Mouse (Mus musculus): ENCODE results near the gene Nelfcd. TPM values are rescaled to one million over a fixed set of nuclear protein-coding genes. Genes with fewer than 3 reads are reported as not detected.
A peak's percentile ranks its signal among the peaks of the same experiment; 100 is the strongest.

Nelfcd gene
- polyA plus RNA-seq, 1 experiment, result 8.3 TPM

DNA sequence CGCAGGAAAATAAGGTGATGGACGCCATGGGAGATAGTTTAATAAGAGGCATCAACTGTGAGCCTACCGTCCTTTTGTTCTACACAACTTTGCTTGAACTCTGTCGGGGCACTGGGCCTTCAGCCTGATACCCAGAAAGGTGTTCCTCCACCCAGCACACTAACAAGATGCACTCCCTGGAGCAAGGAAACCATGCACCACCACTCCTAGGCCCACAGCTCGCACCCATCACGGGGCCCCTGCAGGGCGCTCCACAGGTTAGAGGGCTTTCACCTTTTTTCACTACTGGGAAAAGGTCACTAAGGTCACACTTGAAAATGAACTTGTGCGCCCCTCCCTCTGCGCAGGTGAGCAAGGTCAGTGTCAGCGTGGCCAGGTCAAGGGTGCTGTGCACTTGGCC is 47.8 kb downstream of the Nelfcd start:
- Histone ChIP-seq H3K9me3 (ENCODE audit: control insufficient read depth, low read length) (no peaks in the 10 kb centered on the region), H3K4me1 (ENCODE audit: control insufficient read depth) (peaks cover 43% of the 10 kb centered on the region), H3K36me3 (ENCODE audit: control insufficient read depth) (peaks cover 88% of the 10 kb centered on the region), H3K27me3 (ENCODE audit: control insufficient read depth) (no peaks in the 10 kb centered on the region), H3K4me3 (replicated peaks) (peak overlapping the region; percentile 70)
- TF ChIP-seq GATA1 (IDR thresholded peaks at IDR 0.05; ENCODE audit: low read length) (no peak), TAL1 (IDR thresholded peaks at IDR 0.05; ENCODE audit: low read length) (no peak)

DNA sequence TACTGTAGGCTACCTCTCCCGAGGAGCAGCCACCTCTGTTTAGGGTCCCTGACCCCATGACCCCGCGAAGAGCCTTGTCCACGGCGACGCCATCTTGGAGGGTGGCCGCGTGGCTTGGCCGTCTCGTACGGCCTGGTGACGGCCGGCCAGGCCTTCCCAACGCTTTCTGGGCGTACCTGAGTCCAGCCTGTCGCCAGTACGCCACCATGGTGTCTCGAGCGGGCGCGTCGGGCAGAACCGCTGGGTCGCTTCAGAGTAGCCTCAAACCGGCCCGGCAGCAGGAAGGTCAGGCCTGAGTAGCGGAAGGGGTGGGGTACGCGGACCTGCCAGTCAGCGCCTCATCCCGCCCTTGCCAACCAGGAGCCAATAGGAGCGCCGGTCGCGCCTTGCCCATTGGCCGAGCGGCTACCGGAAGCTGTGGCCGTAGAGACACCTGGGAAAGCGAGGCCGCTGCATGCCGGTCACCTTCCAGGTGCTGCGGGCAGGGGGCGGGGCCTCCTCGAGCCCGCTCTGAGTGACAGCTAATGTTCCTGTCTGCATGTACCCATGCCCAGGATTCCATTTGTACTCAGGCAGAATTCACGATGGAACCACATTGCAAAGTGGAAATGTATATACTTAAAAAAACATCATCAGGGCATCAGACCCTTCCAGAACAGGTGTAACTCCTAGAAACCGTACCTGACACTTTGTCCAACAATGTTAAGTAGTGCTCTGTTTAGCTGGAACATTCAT is 48.4 kb downstream of the Nelfcd start, which contains the start of gene Atp5e:
TSS of gene Atp5e (minus strand) at position 317 of the 735 bp plus-strand sequence.
- H3K27me3 ChIP-seq (ENCODE audit: control insufficient read depth), result no peaks in the 10 kb centered on the region
- peaks cover 48% of the 10 kb centered on the region for H3K4me1 ChIP-seq (ENCODE audit: control insufficient read depth)
- no peak for TF ChIP-seq GATA1 (IDR thresholded peaks at IDR 0.05; ENCODE audit: low read length)
- peak within 1 kb of the TSS; percentile 70 for H3K4me3 ChIP-seq (replicated peaks)
- no peaks in the 10 kb centered on the region for H3K9me3 ChIP-seq (ENCODE audit: control insufficient read depth, low read length)
- H3K36me3 ChIP-seq (ENCODE audit: control insufficient read depth), result peaks cover 89% of the 10 kb centered on the region

DNA sequence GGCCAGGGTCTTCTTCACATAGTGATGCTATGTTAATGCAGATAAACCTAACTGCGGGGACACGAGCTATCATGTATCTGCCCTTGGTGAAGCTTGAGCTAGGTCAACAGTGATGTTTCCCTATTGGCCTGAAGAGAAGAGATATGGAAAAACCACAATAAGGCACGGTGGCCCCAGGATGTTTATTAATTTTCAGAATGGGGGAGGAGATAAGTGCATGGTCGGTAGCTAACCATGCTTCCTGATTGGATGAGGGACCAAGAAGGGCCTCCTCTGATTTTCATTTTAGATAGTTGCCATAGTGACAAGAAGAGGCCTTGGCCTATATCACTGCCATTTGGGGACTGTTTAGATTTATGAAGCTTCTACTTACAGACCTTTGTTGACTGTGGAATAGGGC is 54.7 kb downstream of the Nelfcd start:
- H3K4me1 ChIP-seq (ENCODE audit: control insufficient read depth), result peaks cover 69% of the 10 kb centered on the region
- H3K36me3 ChIP-seq (ENCODE audit: control insufficient read depth), result peaks cover 70% of the 10 kb centered on the region
- no peaks in the 10 kb centered on the region for H3K27me3 ChIP-seq (ENCODE audit: control insufficient read depth)
- peak overlapping the region; percentile 17 for H3K4me3 ChIP-seq (replicated peaks)
- no peaks in the 10 kb centered on the region for H3K9me3 ChIP-seq (ENCODE audit: control insufficient read depth, low read length)
- TF ChIP-seq GATA1 (IDR thresholded peaks at IDR 0.05; ENCODE audit: low read length) (peak; percentile 88), TAL1 (IDR thresholded peaks at IDR 0.05; ENCODE audit: low read length) (no peak)

DNA sequence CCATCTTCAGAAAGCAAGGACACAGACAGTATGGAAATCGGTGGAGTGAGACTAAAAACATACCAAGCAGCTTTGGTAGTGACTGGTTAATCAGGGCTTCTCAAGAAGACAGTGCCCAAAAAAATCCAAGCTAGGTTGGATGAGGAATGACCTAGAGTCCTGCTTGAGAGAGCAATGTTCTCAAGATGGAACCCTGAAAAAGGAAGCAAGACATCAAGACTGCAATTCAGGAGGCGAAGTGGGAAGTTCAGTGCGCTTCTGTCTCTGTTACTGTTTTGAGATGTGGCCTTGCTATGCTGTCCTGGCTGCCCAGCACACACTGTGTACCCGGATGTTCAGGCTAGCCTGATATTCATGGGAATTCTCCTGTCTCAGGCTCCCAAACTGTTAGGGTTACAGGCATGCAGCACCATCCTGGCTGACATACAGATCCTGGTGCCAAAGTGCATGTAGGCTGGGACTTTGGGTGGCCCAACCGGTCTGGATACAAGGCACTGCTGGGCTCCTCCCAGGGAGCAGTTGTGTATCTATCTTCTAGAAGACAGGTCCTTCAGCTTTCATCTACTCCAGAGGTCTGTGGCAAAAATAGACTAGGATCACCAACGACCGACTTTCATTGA is 55.3 kb downstream of the Nelfcd start:
- Histone ChIP-seq H3K9me3 (ENCODE audit: control insufficient read depth, low read length) (no peaks in the 10 kb centered on the region), H3K36me3 (ENCODE audit: control insufficient read depth) (peaks cover 64% of the 10 kb centered on the region), H3K27me3 (ENCODE audit: control insufficient read depth) (no peaks in the 10 kb centered on the region), H3K4me1 (ENCODE audit: control insufficient read depth) (peaks cover 69% of the 10 kb centered on the region), H3K4me3 (replicated peaks) (peak overlapping the region; percentile 89)
- no peak for TF ChIP-seq TAL1 (IDR thresholded peaks at IDR 0.05; ENCODE audit: low read length)
- TF ChIP-seq GATA1 (IDR thresholded peaks at IDR 0.05; ENCODE audit: low read length), result no peak

DNA sequence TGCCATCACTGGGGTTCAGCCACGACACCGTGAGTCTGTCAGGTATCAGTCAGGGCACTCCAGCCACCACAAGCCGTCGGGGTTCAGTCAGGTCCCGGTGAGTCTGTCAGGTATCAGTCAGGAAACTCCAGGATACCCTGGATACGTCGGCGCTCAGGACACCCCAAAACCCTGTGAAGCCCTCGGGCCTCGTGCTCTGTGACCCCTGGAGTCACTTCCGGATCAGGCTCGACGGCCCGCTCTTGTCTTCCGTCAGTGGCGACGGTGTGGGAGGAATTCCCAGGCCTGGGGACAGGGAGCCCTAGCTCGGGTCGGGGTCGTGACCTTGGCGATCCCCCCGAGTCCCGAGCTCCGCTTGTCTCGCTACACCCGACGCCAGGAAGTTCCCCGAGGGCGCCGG is 56.8 kb downstream of the Nelfcd start:
- no peak for TF ChIP-seq TAL1 (IDR thresholded peaks at IDR 0.05; ENCODE audit: low read length)
- no peak for TF ChIP-seq GATA1 (IDR thresholded peaks at IDR 0.05; ENCODE audit: low read length)
- peaks cover 71% of the 10 kb centered on the region for H3K4me1 ChIP-seq (ENCODE audit: control insufficient read depth)
- H3K9me3 ChIP-seq (ENCODE audit: control insufficient read depth, low read length), result no peaks in the 10 kb centered on the region
- peak overlapping the region; percentile 89 for H3K4me3 ChIP-seq (replicated peaks)
- peaks cover 3% of the 10 kb centered on the region; the same call in 1 of the 2 replicates for H3K27me3 ChIP-seq (ENCODE audit: control insufficient read depth)
- peaks cover 49% of the 10 kb centered on the region for H3K36me3 ChIP-seq (ENCODE audit: control insufficient read depth)

DNA sequence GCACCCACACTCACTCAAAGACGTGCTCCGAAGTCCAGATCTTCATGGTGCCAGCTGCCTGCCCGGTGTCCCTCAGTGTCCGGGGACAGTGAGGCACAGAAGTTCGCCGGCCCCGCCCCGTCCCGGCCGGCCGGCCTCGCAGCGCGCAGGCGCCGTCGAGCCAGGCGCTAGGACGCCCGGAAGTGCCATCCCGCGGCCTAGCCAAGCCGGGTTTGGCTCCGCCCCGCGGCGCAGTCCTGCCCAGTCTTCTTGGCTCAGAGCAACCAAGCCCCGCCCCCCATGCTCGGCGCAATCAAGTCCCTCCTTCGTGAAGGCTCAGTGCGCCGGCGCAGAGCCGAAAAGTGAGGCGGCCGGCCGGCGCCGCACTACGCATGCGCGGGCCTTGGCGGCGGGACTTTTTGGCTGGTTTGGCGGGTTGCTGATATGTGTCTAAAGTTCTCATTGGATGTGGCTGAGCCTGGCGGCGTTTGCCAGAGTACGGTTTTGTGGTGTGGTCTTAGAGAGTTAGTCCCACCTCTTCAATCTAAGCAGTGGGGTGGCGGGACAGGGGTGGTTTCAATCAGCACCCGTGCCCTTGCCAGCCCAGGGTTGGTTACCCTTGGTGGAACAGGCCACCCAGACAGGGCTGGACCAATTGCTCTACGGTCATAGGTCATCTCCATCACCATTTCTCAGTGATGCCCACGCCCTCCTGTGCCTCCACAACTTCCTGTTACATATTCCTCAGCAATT is 57.4 kb downstream of the Nelfcd start, which contains the start of gene Prelid3b:
TSS of gene Prelid3b (minus strand) at position 264 of the 732 bp plus-strand sequence.
- no peak for TF ChIP-seq GATA1 (IDR thresholded peaks at IDR 0.05; ENCODE audit: low read length)
- TF ChIP-seq TAL1 (IDR thresholded peaks at IDR 0.05; ENCODE audit: low read length), result no peak
- H3K27me3 ChIP-seq (ENCODE audit: control insufficient read depth), result peaks cover 3% of the 10 kb centered on the region; the same call in 1 of the 2 replicates
- H3K4me1 ChIP-seq (ENCODE audit: control insufficient read depth), result peaks cover 70% of the 10 kb centered on the region
- peaks cover 44% of the 10 kb centered on the region for H3K36me3 ChIP-seq (ENCODE audit: control insufficient read depth)
- no peaks in the 10 kb centered on the region for H3K9me3 ChIP-seq (ENCODE audit: control insufficient read depth, low read length)
- peak within 1 kb of the TSS; percentile 89 for H3K4me3 ChIP-seq (replicated peaks)

DNA sequence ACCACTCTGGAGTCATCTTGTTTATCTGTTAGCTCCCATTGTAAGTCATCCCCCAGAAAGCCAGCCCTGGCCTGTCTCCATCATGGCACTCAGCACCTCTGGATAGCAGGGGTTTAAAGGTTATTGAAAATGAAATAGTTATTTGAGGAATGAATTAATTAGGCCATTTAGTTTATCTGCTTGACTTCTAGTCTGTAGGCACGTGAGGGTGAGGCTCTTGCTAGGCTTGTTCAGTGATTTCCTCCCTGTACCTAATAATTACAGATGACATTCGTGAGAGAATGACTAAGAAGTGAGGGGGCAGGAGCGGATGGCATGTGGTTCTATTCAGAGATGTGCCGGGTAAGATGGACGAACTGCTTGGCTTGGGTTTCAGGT is 57.9 kb downstream of the Nelfcd start:
- Histone ChIP-seq H3K36me3 (ENCODE audit: control insufficient read depth) (peaks cover 38% of the 10 kb centered on the region), H3K27me3 (ENCODE audit: control insufficient read depth) (peaks cover 3% of the 10 kb centered on the region; the same call in 1 of the 2 replicates), H3K4me1 (ENCODE audit: control insufficient read depth) (peaks cover 65% of the 10 kb centered on the region), H3K9me3 (ENCODE audit: control insufficient read depth, low read length) (no peaks in the 10 kb centered on the region), H3K4me3 (replicated peaks) (peak overlapping the region; percentile 89)
- no peak for TF ChIP-seq GATA1 (IDR thresholded peaks at IDR 0.05; ENCODE audit: low read length)
- no peak for TF ChIP-seq TAL1 (IDR thresholded peaks at IDR 0.05; ENCODE audit: low read length)

Other genes starting within 250 kb of the Nelfcd start
- gene Gnas, start 131.5 kb upstream of the Nelfcd start, polyA plus RNA-seq (2012), result 73.8 and 74.5 TPM in 2 replicates
- gene Gm20721, start 69.1 kb upstream of the Nelfcd start, polyA plus RNA-seq (2012), result 0.03 and 0.27 TPM in 2 replicates
- 4.4 and 5.8 TPM in 2 replicates for gene Ctsz, start 23.2 kb downstream of the Nelfcd start, polyA plus RNA-seq (2012)
- gene Tubb1, start 34.9 kb downstream of the Nelfcd start, polyA plus RNA-seq (2012), result 0.27 and 0.31 TPM in 2 replicates
- gene Atp5e, start 48.3 kb downstream of the Nelfcd start, polyA plus RNA-seq (2012), result 23.3 and 35.9 TPM in 2 replicates
- 2.9 and 4.6 TPM in 2 replicates for gene Prelid3b, start 57.3 kb downstream of the Nelfcd start, polyA plus RNA-seq (2012)
- not detected in 2 replicates for gene Zfp831, start 227.7 kb downstream of the Nelfcd start, polyA plus RNA-seq (2012)

All from erythroblast, embryonic 14.5 days (primary cell).